Mouse (Mus musculus) adrenal gland, adult 2 months (tissue): Measurements from ENCODE around the gene Prdm1. TPM values are rescaled to one million over a fixed set of nuclear protein-coding genes. Genes with fewer than 3 reads are reported as not detected.

Experiments
- DNase-seq: peaks from one replicate; pipeline ENCODE4 v3.0.0; 2021
- polyA plus RNA-seq: library from polyadenylated mRNA; depleted of rRNA; stranded (reverse); fragments of >200 nt; gene quantifications from 2 replicates; pipeline ENCODE4 v1.2.3, GENCODE M21; 2012
- total RNA-seq, 2 experiments: library from RNA; stranded (reverse); gene quantifications; 2 replicates each; pipeline ENCODE4 v1.2.3; 2021

Gene Prdm1
- total and polyA plus RNA-seq, 3 experiments, result 1.3 to 2.2 (median 1.5) TPM

- no peak for DNase-seq
These were observed 108.1 kb downstream of the Prdm1 start for GRCm38 (mm10) chr10:44420211-44420610.

DNA sequence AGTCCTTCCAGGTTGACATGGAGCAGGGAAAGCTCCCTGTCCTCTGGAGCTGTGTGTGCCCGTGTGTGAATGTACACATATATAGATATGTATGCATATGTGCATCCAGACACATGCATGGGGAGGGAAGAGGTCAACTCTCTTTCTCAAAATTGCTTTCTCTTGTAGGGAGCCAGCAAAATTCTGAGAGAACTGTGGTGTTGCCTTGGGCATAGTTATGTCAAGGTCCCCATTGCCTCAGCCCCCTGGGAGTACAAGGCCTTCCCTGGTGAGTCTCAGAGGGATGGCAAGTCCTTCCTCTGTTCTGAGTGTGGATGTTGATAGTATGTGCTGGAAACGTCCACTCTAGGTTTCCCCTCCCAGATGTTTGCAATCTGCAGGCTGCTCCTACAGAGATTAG lies 109.4 kb downstream of the Prdm1 start:
- peak; percentile 75 for DNase-seq

DNA sequence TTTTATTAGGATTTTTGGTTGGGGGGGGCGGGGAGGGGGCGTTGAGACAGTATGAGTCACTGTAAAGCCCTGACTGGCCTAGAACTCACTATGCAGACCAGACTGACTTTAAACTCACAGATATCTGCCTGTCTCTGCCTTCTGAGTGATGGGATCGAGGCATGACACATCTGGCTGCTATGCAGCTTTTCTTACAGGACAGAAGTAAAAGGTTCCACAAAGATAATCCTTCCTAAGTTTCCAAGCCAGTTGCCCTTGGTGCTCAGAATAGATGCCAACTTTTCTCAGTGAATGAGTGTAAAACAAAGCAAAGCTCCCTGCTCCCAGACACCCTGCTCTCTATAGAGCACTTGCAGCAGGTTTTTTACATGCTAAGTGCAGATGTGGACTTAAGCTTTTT lies 112.7 kb downstream of the Prdm1 start:
- peak; percentile 67 for DNase-seq

- DNase-seq, result no peak
These were observed 118.3 kb downstream of the Prdm1 start for GRCm38 (mm10) chr10:44409958-44410357.

GRCm38 (mm10) chr10:44409054-44409453 lies 119.2 kb downstream of the Prdm1 start:
- DNase-seq, result no peak

GRCm38 (mm10) chr10:44403415-44403814 lies 124.9 kb downstream of the Prdm1 start:
- DNase-seq, result no peak

- DNase-seq, result no peak
These were observed 126.7 kb downstream of the Prdm1 start for GRCm38 (mm10) chr10:44401600-44401999.

GRCm38 (mm10) chr10:44400602-44401001 lies 127.7 kb downstream of the Prdm1 start:
- no peak for DNase-seq

GRCm38 (mm10) chr10:44400119-44400518 lies 128.2 kb downstream of the Prdm1 start:
- no peak for DNase-seq

GRCm38 (mm10) chr10:44392855-44393254 lies 135.4 kb downstream of the Prdm1 start:
- DNase-seq, result no peak

GRCm38 (mm10) chr10:44391509-44392290 lies 136.6 kb downstream of the Prdm1 start:
- no peak for DNase-seq

DNA sequence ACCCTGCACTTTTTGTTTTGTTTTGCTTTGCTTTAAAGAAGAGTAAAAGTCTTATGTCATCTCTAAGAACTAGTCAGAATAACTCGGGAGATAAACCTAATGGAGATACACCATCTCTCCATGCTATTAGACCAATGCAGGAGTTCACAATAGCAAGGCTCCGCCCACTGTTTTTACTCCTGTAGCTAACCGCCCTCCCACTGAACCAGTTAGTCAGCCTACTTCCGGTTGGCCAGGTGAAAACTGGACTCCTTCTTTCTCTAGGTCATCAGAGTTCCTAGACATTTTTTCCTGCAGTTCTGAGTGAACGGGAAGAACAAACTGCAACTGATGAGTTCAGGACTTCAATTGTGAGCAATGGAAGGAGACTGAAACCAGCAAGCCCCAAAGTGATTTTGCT lies 138.0 kb downstream of the Prdm1 start:
- no peak for DNase-seq

DNA sequence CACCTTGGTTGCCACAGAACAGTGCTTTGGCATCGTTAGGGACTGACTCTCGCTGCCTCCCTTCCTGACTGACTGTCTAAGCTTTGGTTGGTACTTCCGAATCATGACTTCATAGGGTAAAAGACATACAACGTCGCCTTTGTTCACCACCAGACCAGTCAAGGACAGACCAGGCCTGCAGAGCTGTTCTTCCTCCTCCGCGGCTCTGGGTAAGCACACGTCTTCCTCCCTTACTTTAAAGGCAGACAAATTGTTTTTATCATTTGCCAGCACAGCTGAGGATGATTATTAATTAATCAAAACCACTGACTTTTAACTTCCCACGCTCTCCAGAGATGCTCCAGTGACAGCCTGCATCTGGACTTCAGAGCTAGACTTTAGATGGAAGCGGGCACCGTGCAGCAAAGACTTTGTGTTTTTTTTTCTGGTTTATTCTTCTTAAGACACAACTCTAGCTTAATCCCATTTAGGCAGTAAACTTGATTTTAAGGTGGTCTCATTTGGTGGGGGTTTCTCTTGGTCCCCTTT lies 139.5 kb downstream of the Prdm1 start:
- no peak for DNase-seq
